Mouse (Mus musculus) heart, adult 2 months (tissue): Measurements from ENCODE around the gene Pkp4.

ENCODE experiments used
- CTCF ChIP-seq: fragments of 200-600 bp; IDR thresholded peaks from 2 replicates; pipeline ENCODE4 v1.8.1; 2022; ENCODE audit warnings: antibody characterized with exemption, mild to moderate bottlenecking, moderate library complexity
- POLR2A ChIP-seq: fragments of 200-500 bp; IDR thresholded peaks from 2 replicates; pipeline ENCODE4 v1.6.1; 2011; ENCODE audit warnings: mild to moderate bottlenecking, low read depth, low read length, control low read depth; ENCODE audit not compliant: insufficient read depth

- TF ChIP-seq POLR2A (no peak), CTCF (no peak)
These were observed 170.4 kb downstream of the Pkp4 start for GRCm38 (mm10) chr2:59331093-59331492.
